In genomic region chrX:12677396-12677795, GRCm38 (mm10) we compare ENCODE assay signal across 8 mouse cellular contexts. TPM values are rescaled to one million over a fixed set of nuclear protein-coding genes. Genes with fewer than 3 reads are reported as not detected.
DNase-seq lines count a peak whose midpoint lies in the region; ATAC-seq lines count a peak whose summit lies in the region.

No protein-coding gene starts in this region.

- 25% methylated on average over 6 of the region's 6 CpGs for WGBS in intestine, embryonic 14.5 days
- 31% methylated on average over 6 of the region's 6 CpGs for WGBS in intestine, embryonic 15.5 days
- WGBS in limb, embryonic 10.5 days, result 51% methylated on average over 6 of the region's 6 CpGs

- intact Hi-C loops in heart, postnatal 14 days (cut with DNase I), result loop anchor here (5.0 kb wide), 3 partner anchors 115 to 980 kb away; no protein-coding TSS in a partner anchor

- no peak for ATAC-seq in intestine, embryonic 14.5 days (replicated peaks; ENCODE audit: low FRiP score, low TSS enrichment, low read depth)
- ATAC-seq in intestine, embryonic 15.5 days, result no peak

- H3K4me1 ChIP-seq in intestine, embryonic 14.5 days (replicated peaks; ENCODE audit: control insufficient read depth, insufficient read depth, low read length), result no peaks in the 10 kb centered on the region
- H3K4me1 ChIP-seq in intestine, embryonic 15.5 days (replicated peaks), result no peaks in the 10 kb centered on the region
- no peaks in the 10 kb centered on the region for H3K4me1 ChIP-seq in limb, embryonic 10.5 days

- no peak overlapping the region for H3K4me3 ChIP-seq in intestine, embryonic 14.5 days (ENCODE audit: low read depth, low read length)
- H3K4me3 ChIP-seq in intestine, embryonic 15.5 days (replicated peaks), result no peak overlapping the region
- H3K4me3 ChIP-seq in limb, embryonic 10.5 days, result no peak overlapping the region

- H3K4me2 ChIP-seq in intestine, embryonic 14.5 days (ENCODE audit: low read length), result no peak overlapping the region
- H3K4me2 ChIP-seq in intestine, embryonic 15.5 days (replicated peaks), result no peak overlapping the region

- H3K27me3 ChIP-seq in intestine, embryonic 14.5 days (replicated peaks; ENCODE audit: control insufficient read depth, insufficient read depth, low read length), result 0 out of 2 replicates have a peak, but pooled peaks cover 4% of the 10 kb centered on the region
- H3K27me3 ChIP-seq in intestine, embryonic 15.5 days (replicated peaks), result no peaks in the 10 kb centered on the region
- H3K27me3 ChIP-seq in limb, embryonic 10.5 days (ENCODE audit: low read depth, poor library complexity, severe bottlenecking), result peaks cover 55% of the 10 kb centered on the region

- no peak overlapping the region for H3K27ac ChIP-seq in intestine, embryonic 14.5 days (ENCODE audit: low read depth)
- no peak overlapping the region for H3K27ac ChIP-seq in intestine, embryonic 15.5 days
- no peak overlapping the region for H3K27ac ChIP-seq in limb, embryonic 10.5 days

- DNase-seq in intestine, embryonic 14.5 days (ENCODE audit: low spot score), result peak; percentile 76
- DNase-seq in Muller cell, postnatal 12 days (ENCODE audit: inconsistent ontology term), result peak; percentile 56
- DNase-seq in cerebellum, adult 9-11 months, result peak; percentile 53
- DNase-seq in heart, postnatal 14 days, result peak; percentile 70 to 82
- DNase-seq in limb, embryonic 10.5 days (ENCODE audit: low spot score), result peak; percentile 66
- DNase-seq in ovary, postnatal 36 days (ENCODE audit: low spot score), result peak; percentile 33
- peak; percentile 77 for DNase-seq in thymus, postnatal 4 days

- peaks cover 3% of the 10 kb centered on the region; the same call in 1 of the 2 replicates for H3K36me3 ChIP-seq in intestine, embryonic 14.5 days (ENCODE audit: control insufficient read depth, insufficient read depth, low read length)
- no peaks in the 10 kb centered on the region for H3K36me3 ChIP-seq in intestine, embryonic 15.5 days
- H3K36me3 ChIP-seq in limb, embryonic 10.5 days, result peaks cover 24% of the 10 kb centered on the region

- no peak overlapping the region for H3K9ac ChIP-seq in intestine, embryonic 14.5 days (ENCODE audit: low read length)
- no peak overlapping the region for H3K9ac ChIP-seq in intestine, embryonic 15.5 days

- no peaks in the 10 kb centered on the region for H3K9me3 ChIP-seq in intestine, embryonic 14.5 days (ENCODE audit: control insufficient read depth, low read length)
- no peaks in the 10 kb centered on the region for H3K9me3 ChIP-seq in intestine, embryonic 15.5 days
- no peaks in the 10 kb centered on the region for H3K9me3 ChIP-seq in limb, embryonic 10.5 days (replicated peaks)

RNA-seq across cellular contexts. Expression of gene 1810030O07Rik, which starts 3.9 kb away (rescaled TPM):
- polyA plus RNA-seq in intestine, embryonic 14.5 days (2014; fragmentation: Nextera tagmentation; extraction: Ambion mirVana), result 39.8 and 46.6 TPM in 2 replicates
- polyA plus RNA-seq in intestine, embryonic 15.5 days (2015; fragmentation: Nextera tagmentation; extraction: Ambion mirVana), result 35.6 and 38.5 TPM in 2 replicates
- 10 to 100 TPM in 1 of 2 experiments, 1 to 10 TPM in 1; 7.6 to 14.0 TPM for total RNA-seq in heart, postnatal 14 days (2021)
- polyA plus RNA-seq in limb, embryonic 10.5 days (2016; fragmentation: Nextera tagmentation; extraction: Ambion mirVana), result 34.7 and 36.2 TPM in 2 replicates
